Mouse (Mus musculus): ENCODE measurements around the gene Krt19. TPM values are rescaled to one million over a fixed set of nuclear protein-coding genes. Genes with fewer than 3 reads are reported as not detected.

Krt19 gene
- polyA plus RNA-seq (2014; fragmentation: Nextera tagmentation; extraction: Ambion mirVana): 6.4 and 6.6 TPM in 2 replicates

DNA sequence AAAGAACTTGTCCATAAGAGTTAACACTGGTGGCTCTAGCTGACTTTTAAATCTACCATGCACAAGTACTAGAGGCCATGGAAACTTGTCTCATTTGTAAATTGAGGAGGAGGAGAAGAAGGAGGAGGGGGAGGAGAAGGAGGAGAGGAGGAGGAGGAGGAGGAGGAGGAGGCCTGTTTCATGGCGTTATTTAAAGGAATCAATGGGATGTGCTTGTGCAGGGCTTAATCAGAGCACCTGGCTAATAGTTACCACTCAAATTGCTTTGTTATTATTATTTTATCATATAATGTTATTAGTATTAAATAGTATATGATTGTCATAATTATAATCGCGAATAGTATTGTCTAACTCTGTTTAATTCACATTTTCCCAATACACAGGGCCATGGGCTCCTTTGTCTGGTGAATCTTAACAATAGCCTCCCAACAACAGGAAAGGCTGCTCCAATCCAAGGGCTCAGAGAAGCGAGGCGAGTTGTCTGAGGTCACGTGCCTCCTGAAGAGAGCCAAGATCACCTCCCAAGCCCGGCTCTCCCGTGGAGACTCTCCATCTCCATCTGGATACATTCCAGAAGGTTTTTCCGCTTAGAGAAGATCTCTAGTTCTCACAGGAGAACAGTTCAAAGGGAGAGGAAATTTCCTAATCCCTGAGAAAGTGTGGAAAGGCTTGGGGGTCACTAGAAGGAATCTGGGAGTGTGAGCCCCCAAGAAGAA, at the start of gene Krt19:
Gene Krt19, minus strand, starts transcription at position 51 of the 716 bp plus-strand sequence.
- no peak within 1 kb of the TSS for H3K27ac ChIP-seq (ENCODE audit: low read depth, low read length)
- H3K9me3 ChIP-seq (ENCODE audit: control insufficient read depth, low read length): no peaks in the 10 kb centered on the region
- no peak within 1 kb of the TSS for H3K4me3 ChIP-seq (ENCODE audit: low read depth, low read length)
- ATAC-seq (ENCODE audit: insufficient read depth, low FRiP score, low TSS enrichment) (no peak), DNase-seq (ENCODE audit: low spot score) (no peak)
- H3K9ac ChIP-seq (ENCODE audit: low read length): no peak within 1 kb of the TSS
- no peak within 1 kb of the TSS for H3K4me2 ChIP-seq (ENCODE audit: low read depth)
- no peaks in the 10 kb centered on the region; the same call in 1 of the 2 replicates for H3K4me1 ChIP-seq (ENCODE audit: control insufficient read depth, insufficient read depth, low read length)
- WGBS: 49% methylated on average over 9 of the region's 9 CpGs
- H3K27me3 ChIP-seq (ENCODE audit: control insufficient read depth, insufficient read depth, low read length): peaks cover 23% of the 10 kb centered on the region
- H3K36me3 ChIP-seq (ENCODE audit: control insufficient read depth, insufficient read depth, low read length): no peaks in the 10 kb centered on the region

DNA sequence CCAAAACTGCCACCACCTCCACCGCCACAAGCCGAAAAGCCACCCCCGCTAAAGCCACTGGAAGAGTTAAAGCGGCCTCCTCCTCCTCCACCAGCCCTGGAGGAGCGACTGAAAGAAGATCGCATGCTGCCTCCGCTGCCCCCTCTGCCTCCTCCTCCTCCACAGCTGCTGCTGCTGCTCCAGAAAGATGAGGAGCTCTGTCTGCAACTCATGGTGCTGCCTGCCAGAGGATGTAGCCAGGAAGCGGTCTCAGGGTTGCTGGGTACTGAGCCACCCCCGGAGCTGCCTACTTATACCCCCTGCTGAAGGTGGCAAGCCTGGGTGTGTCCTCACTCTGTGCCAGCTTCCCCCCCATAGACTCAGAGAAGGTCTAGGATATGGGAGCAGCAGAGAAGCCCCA, 44.5 kb upstream of the Krt19 start, which contains the start of gene Krt9:
Gene Krt9, minus strand, starts transcription at position 255 of the 400 bp plus-strand sequence.
- 39% methylated on average over 9 of the region's 9 CpGs for WGBS
- ATAC-seq (ENCODE audit: insufficient read depth, low FRiP score, low TSS enrichment) (no peak), DNase-seq (ENCODE audit: low spot score) (peak; percentile 34)
- Histone ChIP-seq H3K4me3 (ENCODE audit: low read depth, low read length) (no peak within 1 kb of the TSS), H3K36me3 (ENCODE audit: control insufficient read depth, insufficient read depth, low read length) (no peaks in the 10 kb centered on the region), H3K27me3 (ENCODE audit: control insufficient read depth, insufficient read depth, low read length) (no peaks in the 10 kb centered on the region), H3K4me1 (ENCODE audit: control insufficient read depth, insufficient read depth, low read length) (0 out of 2 replicates have a peak, but pooled peaks cover 2% of the 10 kb centered on the region), H3K4me2 (ENCODE audit: low read depth) (no peak within 1 kb of the TSS), H3K9ac (ENCODE audit: low read length) (no peak within 1 kb of the TSS), H3K27ac (ENCODE audit: low read depth, low read length) (0 out of 2 replicates have a peak within 1 kb of the TSS, but pooled peaks have one; percentile 20), H3K9me3 (ENCODE audit: control insufficient read depth, low read length) (no peaks in the 10 kb centered on the region)

DNA sequence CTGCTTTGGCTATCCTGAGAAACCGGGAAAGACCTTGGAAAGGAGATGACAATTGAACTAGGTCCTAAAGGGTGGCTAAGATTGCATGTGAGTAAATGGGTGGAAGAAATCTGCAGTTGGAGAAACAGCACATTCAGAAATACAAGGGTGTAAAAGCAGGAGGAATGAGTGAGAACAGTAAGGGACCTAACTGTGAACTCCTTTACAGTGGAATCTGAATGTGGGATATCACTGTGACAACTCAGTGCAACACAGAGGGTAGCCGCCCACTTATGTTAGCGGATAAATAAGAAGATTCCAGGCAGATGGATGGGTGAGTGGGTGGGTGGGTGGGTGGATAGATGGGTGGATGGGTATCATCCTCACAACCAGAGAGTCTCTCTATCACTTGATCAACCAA, 43.4 kb upstream of the Krt19 start:
- H3K36me3 ChIP-seq (ENCODE audit: control insufficient read depth, insufficient read depth, low read length): no peaks in the 10 kb centered on the region
- no peak for DNase-seq (ENCODE audit: low spot score)
- no peak for ATAC-seq (ENCODE audit: insufficient read depth, low FRiP score, low TSS enrichment)
- H3K4me2 ChIP-seq (ENCODE audit: low read depth): no peak overlapping the region
- no peak overlapping the region for H3K9ac ChIP-seq (ENCODE audit: low read length)
- no peaks in the 10 kb centered on the region for H3K9me3 ChIP-seq (ENCODE audit: control insufficient read depth, low read length)
- WGBS: 90% methylated on average over 3 of the region's 3 CpGs
- H3K4me3 ChIP-seq (ENCODE audit: low read depth, low read length): no peak overlapping the region
- H3K4me1 ChIP-seq (ENCODE audit: control insufficient read depth, insufficient read depth, low read length): 0 out of 2 replicates have a peak, but pooled peaks cover 2% of the 10 kb centered on the region
- H3K27me3 ChIP-seq (ENCODE audit: control insufficient read depth, insufficient read depth, low read length): no peaks in the 10 kb centered on the region
- H3K27ac ChIP-seq (ENCODE audit: low read depth, low read length): no peak overlapping the region

DNA sequence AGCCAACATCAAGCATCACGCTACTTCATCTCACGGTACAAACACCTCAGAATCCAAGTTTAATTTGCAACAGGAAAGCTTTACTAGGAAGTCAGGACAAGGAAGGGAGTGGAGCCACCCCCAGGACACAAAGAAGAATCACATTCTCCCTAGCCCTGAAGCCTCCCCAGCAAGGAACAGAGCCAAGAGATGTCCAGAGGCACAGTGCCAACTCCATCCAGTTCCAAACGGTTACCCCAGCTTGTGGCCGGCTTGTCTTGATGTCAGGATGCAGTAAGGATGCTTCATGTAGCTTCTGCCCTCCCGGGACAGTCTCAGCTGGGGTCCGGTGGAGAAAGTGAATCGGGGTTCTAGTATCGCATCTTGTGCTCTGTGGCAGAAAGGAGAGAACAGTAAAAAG, 38.3 kb upstream of the Krt19 start:
- no peak overlapping the region for H3K4me3 ChIP-seq (ENCODE audit: low read depth, low read length)
- H3K4me2 ChIP-seq (ENCODE audit: low read depth): no peak overlapping the region
- DNase-seq (ENCODE audit: low spot score): no peak
- H3K27ac ChIP-seq (ENCODE audit: low read depth, low read length): no peak overlapping the region
- ATAC-seq (ENCODE audit: insufficient read depth, low FRiP score, low TSS enrichment): no peak
- no peaks in the 10 kb centered on the region for H3K4me1 ChIP-seq (ENCODE audit: control insufficient read depth, insufficient read depth, low read length)
- no peaks in the 10 kb centered on the region for H3K27me3 ChIP-seq (ENCODE audit: control insufficient read depth, insufficient read depth, low read length)
- no peaks in the 10 kb centered on the region for H3K36me3 ChIP-seq (ENCODE audit: control insufficient read depth, insufficient read depth, low read length)
- 88% methylated on average over 8 of the region's 8 CpGs for WGBS
- no peaks in the 10 kb centered on the region for H3K9me3 ChIP-seq (ENCODE audit: control insufficient read depth, low read length)
- no peak overlapping the region for H3K9ac ChIP-seq (ENCODE audit: low read length)

DNA sequence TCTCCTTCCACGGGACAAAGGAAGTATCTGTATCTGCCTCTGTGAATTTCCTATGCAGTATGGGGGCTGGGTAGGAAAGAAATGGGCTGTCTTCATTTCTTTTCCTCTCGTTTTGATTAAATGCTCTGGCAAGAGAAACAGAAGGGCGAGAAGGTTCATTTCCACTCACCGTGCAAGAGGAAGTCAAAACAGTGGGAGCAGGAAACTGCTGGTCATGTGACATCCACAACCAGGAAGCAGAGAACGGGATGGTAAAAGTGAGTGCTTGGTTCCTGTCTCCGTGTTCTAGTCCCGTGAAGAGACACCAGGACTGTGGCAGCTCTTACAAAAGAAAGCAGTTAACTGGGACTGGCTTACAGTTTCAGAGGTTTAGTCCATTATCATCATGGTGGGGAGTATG, 33.3 kb upstream of the Krt19 start:
- WGBS: 86% methylated on average over 7 of the region's 7 CpGs
- ATAC-seq (ENCODE audit: insufficient read depth, low FRiP score, low TSS enrichment) (no peak), DNase-seq (ENCODE audit: low spot score) (no peak)
- Histone ChIP-seq H3K27ac (ENCODE audit: low read depth, low read length) (no peak overlapping the region), H3K9ac (ENCODE audit: low read length) (no peak overlapping the region), H3K4me2 (ENCODE audit: low read depth) (no peak overlapping the region), H3K4me1 (ENCODE audit: control insufficient read depth, insufficient read depth, low read length) (no peaks in the 10 kb centered on the region), H3K9me3 (ENCODE audit: control insufficient read depth, low read length) (no peaks in the 10 kb centered on the region), H3K4me3 (ENCODE audit: low read depth, low read length) (no peak overlapping the region), H3K36me3 (ENCODE audit: control insufficient read depth, insufficient read depth, low read length) (no peaks in the 10 kb centered on the region), H3K27me3 (ENCODE audit: control insufficient read depth, insufficient read depth, low read length) (no peaks in the 10 kb centered on the region)

DNA sequence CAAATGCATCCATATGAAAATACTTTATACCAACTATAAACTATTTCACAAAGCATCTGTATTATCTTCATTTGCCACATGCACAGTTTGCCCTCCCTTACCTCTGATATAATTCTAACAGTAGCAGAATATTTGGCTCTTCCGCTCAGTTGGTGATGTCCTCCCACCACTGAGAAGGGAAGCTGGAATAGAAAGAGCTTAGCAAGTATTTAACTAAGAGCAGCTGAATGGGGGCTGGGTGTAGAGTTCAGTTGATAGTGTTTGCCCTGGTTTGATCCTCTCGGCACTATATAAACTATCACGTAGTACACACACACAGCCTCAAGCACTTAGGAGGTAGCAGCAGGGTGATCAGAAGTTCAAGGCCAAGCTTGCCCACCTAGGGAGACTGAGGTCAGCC, 30.8 kb upstream of the Krt19 start:
- Histone ChIP-seq H3K27me3 (ENCODE audit: control insufficient read depth, insufficient read depth, low read length) (no peaks in the 10 kb centered on the region), H3K36me3 (ENCODE audit: control insufficient read depth, insufficient read depth, low read length) (no peaks in the 10 kb centered on the region), H3K4me3 (ENCODE audit: low read depth, low read length) (no peak overlapping the region), H3K27ac (ENCODE audit: low read depth, low read length) (no peak overlapping the region), H3K4me1 (ENCODE audit: control insufficient read depth, insufficient read depth, low read length) (no peaks in the 10 kb centered on the region), H3K4me2 (ENCODE audit: low read depth) (no peak overlapping the region), H3K9me3 (ENCODE audit: control insufficient read depth, low read length) (no peaks in the 10 kb centered on the region), H3K9ac (ENCODE audit: low read length) (no peak overlapping the region)
- DNase-seq (ENCODE audit: low spot score) (no peak), ATAC-seq (ENCODE audit: insufficient read depth, low FRiP score, low TSS enrichment) (no peak)
- WGBS: 85% methylated on average over 3 of the region's 3 CpGs

DNA sequence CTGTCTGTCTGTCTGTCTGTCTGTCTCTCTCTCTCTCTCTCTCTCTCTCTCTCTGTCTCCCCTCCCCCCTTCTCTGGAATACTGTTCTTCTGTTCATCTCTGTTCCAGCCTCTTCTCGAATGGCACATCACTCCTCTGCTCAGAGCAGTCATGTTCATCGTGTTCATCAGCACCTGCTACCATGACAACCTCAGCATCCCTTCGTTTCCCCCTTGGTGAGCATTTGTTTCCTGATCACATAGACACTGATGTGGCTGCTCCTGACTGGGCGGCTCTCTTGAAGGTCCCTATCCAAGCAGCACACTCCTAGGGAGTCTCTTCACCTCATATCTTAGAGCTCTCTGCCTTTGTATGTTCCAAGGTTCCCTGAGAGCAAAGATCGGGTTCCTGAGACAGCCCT, 29.8 kb upstream of the Krt19 start:
- ATAC-seq (ENCODE audit: insufficient read depth, low FRiP score, low TSS enrichment): no peak
- no peak for DNase-seq (ENCODE audit: low spot score)
- no peak overlapping the region for H3K9ac ChIP-seq (ENCODE audit: low read length)

DNA sequence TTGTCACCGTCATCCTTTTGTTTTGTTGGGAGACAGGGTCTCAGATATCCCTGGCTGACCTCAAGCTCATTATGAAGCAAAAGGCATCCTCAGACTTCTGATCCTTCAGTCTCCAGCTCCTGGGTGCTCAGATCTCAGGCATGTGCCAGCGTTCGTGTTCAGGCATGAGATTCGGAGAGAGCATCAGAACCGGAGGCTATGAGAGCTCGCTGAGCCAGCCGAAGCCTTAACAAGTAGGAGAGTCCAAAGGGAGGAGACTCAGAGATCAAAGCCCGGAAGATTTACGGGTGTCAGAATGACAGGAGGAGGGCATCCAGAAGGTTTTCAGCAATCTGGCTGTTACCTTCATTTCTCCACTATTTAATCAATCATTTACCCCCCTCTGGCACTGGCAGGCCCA, 28.3 kb upstream of the Krt19 start:
- no peak overlapping the region for H3K4me3 ChIP-seq (ENCODE audit: low read depth, low read length)
- no peaks in the 10 kb centered on the region for H3K4me1 ChIP-seq (ENCODE audit: control insufficient read depth, insufficient read depth, low read length)
- DNase-seq (ENCODE audit: low spot score): no peak
- H3K9ac ChIP-seq (ENCODE audit: low read length): no peak overlapping the region
- no peak for ATAC-seq (ENCODE audit: insufficient read depth, low FRiP score, low TSS enrichment)
- no peak overlapping the region for H3K27ac ChIP-seq (ENCODE audit: low read depth, low read length)
- no peak overlapping the region for H3K4me2 ChIP-seq (ENCODE audit: low read depth)
- WGBS: 59% methylated on average over 9 of the region's 9 CpGs
- no peaks in the 10 kb centered on the region for H3K27me3 ChIP-seq (ENCODE audit: control insufficient read depth, insufficient read depth, low read length)
- H3K36me3 ChIP-seq (ENCODE audit: control insufficient read depth, insufficient read depth, low read length): no peaks in the 10 kb centered on the region
- H3K9me3 ChIP-seq (ENCODE audit: control insufficient read depth, low read length): no peaks in the 10 kb centered on the region

More for the DNA sequence above, 29.8 kb upstream of the Krt19 start:
- Histone ChIP-seq H3K36me3 (ENCODE audit: control insufficient read depth, insufficient read depth, low read length) (no peaks in the 10 kb centered on the region), H3K4me2 (ENCODE audit: low read depth) (no peak overlapping the region), H3K27me3 (ENCODE audit: control insufficient read depth, insufficient read depth, low read length) (no peaks in the 10 kb centered on the region), H3K4me3 (ENCODE audit: low read depth, low read length) (no peak overlapping the region), H3K27ac (ENCODE audit: low read depth, low read length) (no peak overlapping the region), H3K4me1 (ENCODE audit: control insufficient read depth, insufficient read depth, low read length) (no peaks in the 10 kb centered on the region), H3K9me3 (ENCODE audit: control insufficient read depth, low read length) (no peaks in the 10 kb centered on the region)
- WGBS: 85% methylated on average over 5 of the region's 5 CpGs
